Mouse (Mus musculus) liver, embryonic 14.5 days (tissue): Measurements from ENCODE around the gene Vps9d1.

ENCODE experiments used
- CTCF ChIP-seq: IDR thresholded peaks from 2 replicates; pipeline ENCODE4 v1.5.1; 2016; ENCODE audit warnings: antibody characterized with exemption, low read depth, control low read depth
- EP300 ChIP-seq: IDR thresholded peaks from 2 replicates; pipeline ENCODE4 v1.6.1; 2016; ENCODE audit warnings: antibody characterized with exemption, low read depth

DNA sequence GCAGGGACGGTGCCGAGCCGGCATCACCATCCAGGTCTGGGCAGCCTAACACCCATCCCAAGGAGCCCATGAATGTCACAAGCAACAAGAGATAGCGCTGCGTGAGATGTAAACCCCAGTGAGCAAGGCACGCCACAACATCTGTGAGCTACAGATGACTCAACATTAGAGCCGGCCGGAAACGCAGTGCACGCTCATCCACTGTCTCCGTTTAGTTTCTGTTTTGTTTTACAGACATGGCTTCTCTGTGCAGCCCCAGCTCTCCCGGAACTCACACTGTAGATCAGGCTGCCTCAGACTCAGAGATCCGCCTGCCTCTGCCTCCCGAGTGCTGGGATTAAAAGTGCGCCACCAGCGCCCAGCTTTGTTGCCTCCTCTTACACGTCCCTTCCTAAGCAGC is 33.2 kb upstream of the Vps9d1 start:
- no peak for TF ChIP-seq CTCF
- TF ChIP-seq EP300: no peak
